Mouse (Mus musculus) G1E (cell line): ENCODE data around the gene Ap2a1. TPM values are rescaled to one million over a fixed set of nuclear protein-coding genes. Genes with fewer than 3 reads are reported as not detected.

Experiments
- ATAC-seq: 2 replicates; pipeline ENCODE4 v1.8.0; 2016; ENCODE audit warnings: mild to moderate bottlenecking; ENCODE audit not compliant: insufficient number of reproducible peaks, poor library complexity, low FRiP score, severe bottlenecking; ENCODE audit errors: extremely low read depth
- DNase-seq: peaks from one replicate; pipeline ENCODE4 v3.0.0; 2012; ENCODE audit warnings: low spot score
- H3K27me3 ChIP-seq: 2 replicates; pipeline ENCODE4 v1.6.1; 2012; ENCODE audit warnings: mild to moderate bottlenecking, low read length, inconsistent platforms; ENCODE audit not compliant: insufficient read depth
- H3K36me3 ChIP-seq: replicated peaks from 2 replicates; pipeline ENCODE3; 2012; ENCODE audit warnings: mild to moderate bottlenecking, inconsistent platforms
- H3K4me1 ChIP-seq: 2 replicates; pipeline ENCODE4 v1.6.1; 2012; ENCODE audit warnings: low read depth, low read length, inconsistent platforms, mixed read lengths; ENCODE audit not compliant: insufficient read depth
- H3K4me3 ChIP-seq: 2 replicates; pipeline ENCODE4 v1.5.1; 2012; ENCODE audit warnings: low read depth, mild to moderate bottlenecking, inconsistent platforms, low read length, moderate library complexity, mixed read lengths
- H3K9me3 ChIP-seq: replicated peaks from 2 replicates; pipeline ENCODE4 v1.6.1; 2012; ENCODE audit warnings: inconsistent platforms
- CTCF ChIP-seq: IDR thresholded peaks from 2 replicates; pipeline ENCODE4 v1.5.1; 2012; ENCODE audit warnings: low read depth, low read length, inconsistent platforms, mixed read lengths
- GATA1 ChIP-seq: IDR thresholded peaks from 2 replicates; pipeline ENCODE4 v1.6.1; 2012; ENCODE audit warnings: borderline replicate concordance, low read length, inconsistent platforms, mixed read lengths
- GATA2 ChIP-seq: IDR thresholded peaks from 2 replicates; pipeline ENCODE4 v1.6.1; 2012; ENCODE audit warnings: low read depth, low read length, inconsistent platforms, borderline replicate concordance
- POLR2AphosphoS5 ChIP-seq: IDR thresholded peaks from 2 replicates; pipeline ENCODE4 v1.6.1; 2012; ENCODE audit warnings: low read depth, low read length, inconsistent platforms; ENCODE audit not compliant: insufficient replicate concordance
- TAL1 ChIP-seq: conservative IDR thresholded peaks from 2 replicates; pipeline ENCODE4 v1.6.1; 2012; ENCODE audit warnings: low read depth, low read length, inconsistent platforms, mixed read lengths
- polyA plus RNA-seq: library from polyadenylated mRNA; stranded (reverse); fragments of >175 nt; gene quantifications from 2 replicates; pipeline ENCODE4 v1.2.3, GENCODE M21; 2012
- total RNA-seq, 2 experiments: library from RNA; stranded (forward) in 1 of 2; stranded (reverse) in 1 of 2; fragments of 200-1000 nt in 1 of 2; fragments of >200 nt in 1 of 2; fragmentation: Nextera tagmentation in 1 of 2; gene quantifications; 2 replicates each; pipeline ENCODE4 v1.2.3; 2014 to 2017

Ap2a1 gene
- total RNA-seq (2014; fragmentation: Nextera tagmentation) (68.8 and 98.0 TPM in 2 replicates), total RNA-seq (2017) (19.8 and 30.8 TPM in 2 replicates), polyA plus RNA-seq (92.1 and 98.8 TPM in 2 replicates)

GRCm38 (mm10) chr7:44929204-44930151 is at the start of gene Ap2a1:
Gene Ap2a1 (minus strand): TSS chr7:44929496.
- peak; percentile 88 for ATAC-seq
- Histone ChIP-seq H3K27me3 (no peaks in the 10 kb centered on the region), H3K4me1 (peaks cover 41% of the 10 kb centered on the region), H3K36me3 (peaks cover 35% of the 10 kb centered on the region), H3K9me3 (no peaks in the 10 kb centered on the region), H3K4me3 (peak within 1 kb of the TSS; percentile 95)
- TF ChIP-seq GATA2 (no peak), GATA1 (no peak), CTCF (no peak), POLR2AphosphoS5 (no peak), TAL1 (no peak)
- DNase-seq: peak; percentile 99

- H3K9me3 ChIP-seq: no peaks in the 10 kb centered on the region
- no peak overlapping the region for H3K4me3 ChIP-seq
- ATAC-seq (no peak), DNase-seq (no peak)
- peaks cover 61% of the 10 kb centered on the region for H3K4me1 ChIP-seq
- peaks cover 8% of the 10 kb centered on the region for H3K27me3 ChIP-seq
- no peak for TF ChIP-seq GATA2
- TF ChIP-seq CTCF: no peak
- no peak for TF ChIP-seq POLR2AphosphoS5
- TF ChIP-seq TAL1: no peak
- no peak for TF ChIP-seq GATA1
- peaks cover 85% of the 10 kb centered on the region for H3K36me3 ChIP-seq
These were observed 49.0 kb upstream of the Ap2a1 start for GRCm38 (mm10) chr7:44978300-44978699.

DNA sequence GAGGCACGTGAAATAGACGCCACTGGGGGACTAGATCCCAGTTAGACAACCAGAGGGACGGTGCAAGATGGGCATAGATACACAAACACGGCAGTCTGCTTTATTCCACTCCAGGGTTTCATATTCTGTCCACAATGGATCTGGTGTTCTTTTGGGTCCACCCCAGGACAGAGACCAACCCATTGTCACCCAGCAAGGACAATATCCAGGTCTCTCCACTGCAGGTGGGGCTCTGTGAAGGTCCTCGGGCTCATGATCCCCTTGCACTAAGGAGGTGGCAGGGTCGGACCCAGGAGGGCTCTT is 45.8 kb upstream of the Ap2a1 start:
- ATAC-seq (no peak), DNase-seq (no peak)
- TF ChIP-seq POLR2AphosphoS5 (no peak), GATA2 (no peak), GATA1 (no peak), CTCF (no peak), TAL1 (no peak)
- H3K9me3 ChIP-seq: no peaks in the 10 kb centered on the region
- peaks cover 25% of the 10 kb centered on the region for H3K27me3 ChIP-seq
- peaks cover 64% of the 10 kb centered on the region for H3K4me1 ChIP-seq
- H3K4me3 ChIP-seq: no peak overlapping the region; the same call in 1 of the 2 replicates
- H3K36me3 ChIP-seq: peaks cover 52% of the 10 kb centered on the region

GRCm38 (mm10) chr7:44974383-44975116 is 45.3 kb upstream of the Ap2a1 start, which contains the start of gene Cpt1c:
Gene Cpt1c (minus strand): TSS chr7:44974851.
- peak within 1 kb of the TSS; percentile 56; the same call in 1 of the 2 replicates for H3K4me3 ChIP-seq
- DNase-seq (peak; percentile 55), ATAC-seq (peak; percentile 8; the same call in 1 of the 2 replicates)

GRCm38 (mm10) chr7:44973415-44974130 is 44.3 kb upstream of the Ap2a1 start:
- no peak for TF ChIP-seq TAL1
- H3K36me3 ChIP-seq: peaks cover 37% of the 10 kb centered on the region
- peaks cover 54% of the 10 kb centered on the region for H3K4me1 ChIP-seq
- H3K9me3 ChIP-seq: no peaks in the 10 kb centered on the region
- H3K27me3 ChIP-seq: peaks cover 30% of the 10 kb centered on the region
- DNase-seq: no peak
- peak overlapping the region; percentile 25; the same call in 1 of the 2 replicates for H3K4me3 ChIP-seq
- no peak for ATAC-seq

More at GRCm38 (mm10) chr7:44974383-44975116, 45.3 kb upstream of the Ap2a1 start, which contains the start of gene Cpt1c:
- Histone ChIP-seq H3K27me3 (peaks cover 29% of the 10 kb centered on the region), H3K4me1 (peaks cover 63% of the 10 kb centered on the region), H3K9me3 (no peaks in the 10 kb centered on the region), H3K36me3 (peaks cover 47% of the 10 kb centered on the region)
- TF ChIP-seq POLR2AphosphoS5 (peak; percentile 79), CTCF (no peak)

DNA sequence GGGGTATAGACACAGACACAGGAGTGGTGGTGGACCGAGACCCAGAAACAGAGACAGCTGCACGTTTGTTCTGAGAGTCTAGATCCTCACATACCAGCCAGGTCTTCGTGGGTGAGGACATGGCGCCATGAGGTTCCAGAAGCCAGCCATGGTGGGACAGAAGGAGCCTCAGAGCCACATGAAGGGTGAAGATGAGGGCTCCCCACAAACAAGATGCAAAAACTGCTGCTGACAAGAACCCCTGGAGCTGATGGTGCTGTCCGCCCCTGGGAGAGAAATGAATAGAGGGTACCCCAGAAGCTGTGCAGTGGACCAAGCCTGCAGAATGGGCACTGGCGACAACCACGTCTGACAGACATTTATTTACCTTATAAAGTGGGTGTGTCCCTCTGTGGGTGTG is 41.8 kb upstream of the Ap2a1 start:
- no peak for ATAC-seq
- no peak overlapping the region for H3K4me3 ChIP-seq
- no peak for TF ChIP-seq GATA1
- no peak for TF ChIP-seq GATA2
- TF ChIP-seq TAL1: no peak
- no peak for TF ChIP-seq POLR2AphosphoS5
- no peak for TF ChIP-seq CTCF

More for the DNA sequence above, 41.8 kb upstream of the Ap2a1 start:
- Histone ChIP-seq H3K27me3 (peaks cover 41% of the 10 kb centered on the region), H3K9me3 (no peaks in the 10 kb centered on the region), H3K36me3 (peaks cover 13% of the 10 kb centered on the region), H3K4me1 (peaks cover 44% of the 10 kb centered on the region)
- no peak for DNase-seq
